In genomic region chr16:71678075-71678701, GRCm38 (mm10) we compare ENCODE assay signal across 17 mouse cellular contexts.
DNase-seq lines count a peak whose midpoint lies in the region; ATAC-seq lines count a peak whose summit lies in the region.
"Had no signal": no experiment of that assay in that cellular context is flagged by ENCODE, and none has a peak within 500 bp of the region (broad histone marks: within the 10 kb centered on the region; RNA-seq: fewer than 3 reads in every experiment).

No protein-coding gene starts in this region.

- H3K9ac ChIP-seq in forebrain, embryonic 14.5 days (ENCODE audit: low read length), result no peak overlapping the region
- H3K9ac ChIP-seq in forebrain, embryonic 13.5 days, result no peak overlapping the region
- no peak overlapping the region for H3K9ac ChIP-seq in neural tube, embryonic 15.5 days (replicated peaks)
- H3K9ac ChIP-seq in forebrain, embryonic 16.5 days (replicated peaks; ENCODE audit: low read depth, low read length), result no peak overlapping the region
- H3K9ac ChIP-seq: liver, embryonic 15.5 days; stomach, embryonic 15.5 days had no signal

- no peaks in the 10 kb centered on the region for H3K27me3 ChIP-seq in forebrain, embryonic 14.5 days (replicated peaks; ENCODE audit: control insufficient read depth, insufficient read depth, low read length)
- no peaks in the 10 kb centered on the region for H3K27me3 ChIP-seq in forebrain, embryonic 13.5 days
- H3K27me3 ChIP-seq in neural tube, embryonic 15.5 days (replicated peaks), result no peaks in the 10 kb centered on the region
- no peaks in the 10 kb centered on the region for H3K27me3 ChIP-seq in forebrain, embryonic 16.5 days (replicated peaks; ENCODE audit: control insufficient read depth, insufficient read depth, low read length)
- H3K27me3 ChIP-seq: liver, embryonic 15.5 days; stomach, embryonic 15.5 days had no signal

- DNase-seq in forebrain, embryonic 14.5 days (ENCODE audit: low spot score), result peak; percentile 45
- peak; percentile 51 for DNase-seq in neural tube, embryonic 10.5 days (ENCODE audit: extremely low spot score, low spot score)
- DNase-seq in right cerebral cortex, adult 18-20 months, result no peak
- DNase-seq in MN1 (ENCODE audit: low spot score), result no peak
- no peak for DNase-seq in urinary bladder, postnatal 4 days (ENCODE audit: low spot score in 2 of 2)
- DNase-seq: adrenal gland, adult 8-10 months; gastrocnemius, postnatal 14 days; kidney, adult 18-20 months; kidney, postnatal 36 days; lung, postnatal 4 days; thymus, postnatal 25 days had no signal

- H3K4me1 ChIP-seq in forebrain, embryonic 14.5 days (ENCODE audit: control insufficient read depth, insufficient read depth, low read length), result no peaks in the 10 kb centered on the region
- H3K4me1 ChIP-seq in forebrain, embryonic 13.5 days, result no peaks in the 10 kb centered on the region
- no peaks in the 10 kb centered on the region for H3K4me1 ChIP-seq in neural tube, embryonic 15.5 days
- H3K4me1 ChIP-seq in forebrain, embryonic 16.5 days (replicated peaks; ENCODE audit: control insufficient read depth, insufficient read depth, low read length), result no peaks in the 10 kb centered on the region
- H3K4me1 ChIP-seq: heart, embryonic 10.5 days; liver, embryonic 15.5 days; stomach, embryonic 15.5 days had no signal

- WGBS in forebrain, embryonic 14.5 days, result 24% methylated on average over 2 of the region's 2 CpGs
- WGBS in forebrain, embryonic 13.5 days, result 22% methylated on average over 2 of the region's 2 CpGs
- 13% methylated on average over 2 of the region's 2 CpGs for WGBS in neural tube, embryonic 15.5 days
- 12% methylated on average over 2 of the region's 2 CpGs for WGBS in forebrain, embryonic 16.5 days

- ATAC-seq in forebrain, embryonic 14.5 days, result no peak
- no peak for ATAC-seq in forebrain, embryonic 13.5 days
- no peak for ATAC-seq in neural tube, embryonic 15.5 days (ENCODE audit: low FRiP score)
- peak; percentile 67 for ATAC-seq in forebrain, embryonic 16.5 days

- H3K4me2 ChIP-seq in forebrain, embryonic 14.5 days (ENCODE audit: low read length), result no peak overlapping the region
- no peak overlapping the region for H3K4me2 ChIP-seq in forebrain, embryonic 13.5 days
- no peak overlapping the region for H3K4me2 ChIP-seq in neural tube, embryonic 15.5 days
- H3K4me2 ChIP-seq in forebrain, embryonic 16.5 days (ENCODE audit: low read length), result no peak overlapping the region
- H3K4me2 ChIP-seq: liver, embryonic 15.5 days; stomach, embryonic 15.5 days had no signal

- H3K9me3 ChIP-seq in forebrain, embryonic 14.5 days (replicated peaks; ENCODE audit: control insufficient read depth, low read length), result no peaks in the 10 kb centered on the region
- H3K9me3 ChIP-seq in forebrain, embryonic 13.5 days (replicated peaks), result no peaks in the 10 kb centered on the region
- no peaks in the 10 kb centered on the region for H3K9me3 ChIP-seq in neural tube, embryonic 15.5 days (replicated peaks)
- H3K9me3 ChIP-seq in forebrain, embryonic 16.5 days (ENCODE audit: control insufficient read depth, low read length), result no peaks in the 10 kb centered on the region
- H3K9me3 ChIP-seq: heart, embryonic 10.5 days; liver, embryonic 15.5 days; stomach, embryonic 15.5 days had no signal

- no peaks in the 10 kb centered on the region for H3K36me3 ChIP-seq in forebrain, embryonic 14.5 days (ENCODE audit: control insufficient read depth, insufficient read depth, low read length)
- H3K36me3 ChIP-seq in forebrain, embryonic 13.5 days (ENCODE audit: poor library complexity, severe bottlenecking), result no peaks in the 10 kb centered on the region
- no peaks in the 10 kb centered on the region for H3K36me3 ChIP-seq in neural tube, embryonic 15.5 days
- no peaks in the 10 kb centered on the region for H3K36me3 ChIP-seq in forebrain, embryonic 16.5 days (ENCODE audit: control insufficient read depth, insufficient read depth)
- H3K36me3 ChIP-seq: heart, embryonic 10.5 days; liver, embryonic 15.5 days; stomach, embryonic 15.5 days had no signal

- H3K27ac ChIP-seq in forebrain, embryonic 14.5 days (ENCODE audit: low read depth, low read length), result no peak overlapping the region
- H3K27ac ChIP-seq in forebrain, embryonic 13.5 days, result no peak overlapping the region
- no peak overlapping the region for H3K27ac ChIP-seq in neural tube, embryonic 15.5 days (replicated peaks)
- no peak overlapping the region for H3K27ac ChIP-seq in forebrain, embryonic 16.5 days (ENCODE audit: low read length)
- H3K27ac ChIP-seq: heart, embryonic 10.5 days; liver, embryonic 15.5 days; stomach, embryonic 15.5 days had no signal

- H3K4me3 ChIP-seq in forebrain, embryonic 14.5 days (ENCODE audit: low read depth, low read length), result no peak overlapping the region
- H3K4me3 ChIP-seq in forebrain, embryonic 13.5 days, result no peak overlapping the region
- H3K4me3 ChIP-seq in neural tube, embryonic 15.5 days (replicated peaks), result no peak overlapping the region
- H3K4me3 ChIP-seq in forebrain, embryonic 16.5 days (replicated peaks; ENCODE audit: low read length), result no peak overlapping the region
- H3K4me3 ChIP-seq: heart, embryonic 10.5 days; liver, embryonic 15.5 days; stomach, embryonic 15.5 days had no signal

Comparison
In these comparisons a context has a peak if more than half of its experiments do, and no peak if none do; other contexts are left out.
1. DNase-seq: peak in forebrain, embryonic 14.5 days (single experiment) and neural tube, embryonic 10.5 days (single experiment); none in right cerebral cortex, adult 18-20 months (single experiment), MN1 (single experiment) and urinary bladder, postnatal 4 days (0 of 2).